In the genomic region with DNA sequence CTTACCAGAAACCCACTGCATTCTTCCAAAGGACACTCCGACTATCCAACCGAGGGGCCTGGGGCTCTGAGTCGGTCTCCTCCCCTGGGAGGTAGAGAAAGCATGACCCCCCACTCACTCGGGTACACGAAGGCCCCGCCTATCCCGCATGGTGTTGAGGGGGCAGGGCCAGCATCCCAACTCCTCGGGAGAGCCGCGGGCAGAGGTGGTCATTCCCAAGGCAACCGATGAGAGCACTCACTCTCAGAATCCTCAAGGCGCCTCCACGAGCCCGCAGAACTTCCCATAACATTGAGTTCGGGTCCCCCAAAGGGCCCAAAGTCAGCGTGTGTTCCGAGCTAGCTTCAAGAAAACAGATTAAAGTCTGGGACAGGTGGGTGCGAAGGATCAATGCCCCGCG, we compare ENCODE assay signal across 8 mouse cellular contexts. TPM values are rescaled to one million over a fixed set of nuclear protein-coding genes. Genes with fewer than 3 reads are reported as not detected.
DNase-seq lines count a peak whose midpoint lies in the region; ATAC-seq lines count a peak whose summit lies in the region.

No protein-coding gene starts in this region.

- DNase-seq in heart, adult 9 months (ENCODE audit: low spot score in 2 of 2), result no peak
- DNase-seq in Muller cell, postnatal 12 days (ENCODE audit: inconsistent ontology term), result peak; percentile 47
- DNase-seq in embryo, embryonic 9.5 days (ENCODE audit: extremely low spot score), result peak; percentile 58
- no peak for DNase-seq in hindbrain, embryonic 14.5 days (ENCODE audit: low spot score)
- peak; percentile 9 for DNase-seq in liver, embryonic 13.5 days
- DNase-seq in T-cell, adult 2 months (ENCODE audit: low spot score), result no peak

- peaks cover 8% of the 10 kb centered on the region; the same call in 1 of the 2 replicates for H3K4me1 ChIP-seq in heart, embryonic 11.5 days (ENCODE audit: control insufficient read depth, insufficient read depth, low read length)
- peaks cover 15% of the 10 kb centered on the region; the same call in 1 of the 2 replicates for H3K4me1 ChIP-seq in hindbrain, embryonic 14.5 days (replicated peaks; ENCODE audit: control insufficient read depth, insufficient read depth, low read length)
- H3K4me1 ChIP-seq in liver, embryonic 13.5 days (replicated peaks), result peaks cover 28% of the 10 kb centered on the region
- H3K4me1 ChIP-seq in neural tube, embryonic 13.5 days (replicated peaks), result peaks cover 27% of the 10 kb centered on the region

- no peaks in the 10 kb centered on the region for H3K36me3 ChIP-seq in heart, embryonic 11.5 days (ENCODE audit: control insufficient read depth, insufficient read depth, low read length)
- 0 out of 2 replicates have a peak, but pooled peaks cover 6% of the 10 kb centered on the region for H3K36me3 ChIP-seq in hindbrain, embryonic 14.5 days (replicated peaks; ENCODE audit: control insufficient read depth, insufficient read depth)
- H3K36me3 ChIP-seq in liver, embryonic 13.5 days, result 0 out of 2 replicates have a peak, but pooled peaks cover 7% of the 10 kb centered on the region
- H3K36me3 ChIP-seq in neural tube, embryonic 13.5 days, result peaks cover 12% of the 10 kb centered on the region

- H3K27ac ChIP-seq in heart, embryonic 11.5 days (ENCODE audit: low read depth, low read length), result no peak overlapping the region
- peak overlapping the region; percentile 85; the same call in 1 of the 2 replicates for H3K27ac ChIP-seq in hindbrain, embryonic 14.5 days
- H3K27ac ChIP-seq in liver, embryonic 13.5 days, result 0 out of 2 replicates have a peak overlapping the region, but pooled peaks have one; percentile 29
- no peak overlapping the region for H3K27ac ChIP-seq in neural tube, embryonic 13.5 days (replicated peaks)

- ATAC-seq in heart, embryonic 11.5 days (replicated peaks; ENCODE audit: insufficient number of reproducible peaks, low FRiP score, low TSS enrichment), result no peak
- peak; percentile 38 for ATAC-seq in hindbrain, embryonic 14.5 days (ENCODE audit: low FRiP score)
- ATAC-seq in liver, embryonic 13.5 days (ENCODE audit: low read depth), result peak; percentile 47
- ATAC-seq in neural tube, embryonic 13.5 days (ENCODE audit: low read depth), result peak; percentile 75

- no peaks in the 10 kb centered on the region for H3K9me3 ChIP-seq in heart, embryonic 11.5 days (replicated peaks; ENCODE audit: control insufficient read depth, low read length)
- H3K9me3 ChIP-seq in hindbrain, embryonic 14.5 days (ENCODE audit: control insufficient read depth, low read length), result no peaks in the 10 kb centered on the region
- H3K9me3 ChIP-seq in liver, embryonic 13.5 days (replicated peaks), result no peaks in the 10 kb centered on the region
- H3K9me3 ChIP-seq in neural tube, embryonic 13.5 days, result no peaks in the 10 kb centered on the region

- H3K4me3 ChIP-seq in heart, embryonic 11.5 days (ENCODE audit: low read depth, low read length), result peak overlapping the region; percentile 61
- peak overlapping the region; percentile 50 for H3K4me3 ChIP-seq in hindbrain, embryonic 14.5 days (replicated peaks; ENCODE audit: low read length)
- peak overlapping the region; percentile 57 for H3K4me3 ChIP-seq in liver, embryonic 13.5 days (replicated peaks)
- H3K4me3 ChIP-seq in neural tube, embryonic 13.5 days, result peak overlapping the region; percentile 53

- 3% methylated on average over 20 of the region's 20 CpGs for WGBS in heart, embryonic 11.5 days (ENCODE audit: insufficient replicate concordance)
- 1% methylated on average over 20 of the region's 20 CpGs for WGBS in hindbrain, embryonic 14.5 days
- 5% methylated on average over 20 of the region's 20 CpGs for WGBS in liver, embryonic 13.5 days (ENCODE audit: insufficient replicate concordance)
- under 1% methylated on average over 20 of the region's 20 CpGs for WGBS in neural tube, embryonic 13.5 days

- H3K9ac ChIP-seq in heart, embryonic 11.5 days (ENCODE audit: low read depth, low read length), result peak overlapping the region; percentile 78
- H3K9ac ChIP-seq in hindbrain, embryonic 14.5 days, result peak overlapping the region; percentile 53
- H3K9ac ChIP-seq in liver, embryonic 13.5 days, result peak overlapping the region; percentile 67
- H3K9ac ChIP-seq in neural tube, embryonic 13.5 days, result peak overlapping the region; percentile 70

- H3K27me3 ChIP-seq in heart, embryonic 11.5 days (ENCODE audit: control insufficient read depth, insufficient read depth, low read length), result peaks cover 8% of the 10 kb centered on the region
- H3K27me3 ChIP-seq in hindbrain, embryonic 14.5 days (ENCODE audit: control insufficient read depth, insufficient read depth, low read length), result peaks cover 6% of the 10 kb centered on the region; the same call in 1 of the 2 replicates
- H3K27me3 ChIP-seq in liver, embryonic 13.5 days, result peaks cover 27% of the 10 kb centered on the region
- H3K27me3 ChIP-seq in neural tube, embryonic 13.5 days, result peaks cover 30% of the 10 kb centered on the region

- H3K4me2 ChIP-seq in heart, embryonic 11.5 days, result peak overlapping the region; percentile 93
- peak overlapping the region; percentile 89 for H3K4me2 ChIP-seq in hindbrain, embryonic 14.5 days (replicated peaks)
- H3K4me2 ChIP-seq in liver, embryonic 13.5 days, result peak overlapping the region; percentile 89
- H3K4me2 ChIP-seq in neural tube, embryonic 13.5 days, result peak overlapping the region; percentile 74

RNA-seq across cellular contexts. Expression of gene Apobr, which starts 2.0 kb away (rescaled TPM):
- polyA plus RNA-seq in heart, embryonic 11.5 days (2014; fragmentation: Nextera tagmentation; extraction: Ambion mirVana), result 0.13 and 0.31 TPM in 2 replicates
- 0.26 and 0.36 TPM in 2 replicates for polyA plus RNA-seq in hindbrain, embryonic 14.5 days (2014; fragmentation: Nextera tagmentation; extraction: Ambion mirVana)
- 0.61 and 0.71 TPM in 2 replicates for polyA plus RNA-seq in liver, embryonic 13.5 days (2015; fragmentation: Nextera tagmentation; extraction: Ambion mirVana)
- polyA plus RNA-seq in neural tube, embryonic 13.5 days (2015; fragmentation: Nextera tagmentation; extraction: Ambion mirVana), result 0.29 and 0.95 TPM in 2 replicates

RNA-seq across cellular contexts. Expression of gene Cln3, which starts 2.9 kb away (rescaled TPM):
- 16.3 and 19.7 TPM in 2 replicates for polyA plus RNA-seq in heart, embryonic 11.5 days (2014; fragmentation: Nextera tagmentation; extraction: Ambion mirVana)
- 24.7 and 24.8 TPM in 2 replicates for polyA plus RNA-seq in hindbrain, embryonic 14.5 days (2014; fragmentation: Nextera tagmentation; extraction: Ambion mirVana)
- 11.5 and 12.4 TPM in 2 replicates for polyA plus RNA-seq in liver, embryonic 13.5 days (2015; fragmentation: Nextera tagmentation; extraction: Ambion mirVana)
- 26.3 and 27.9 TPM in 2 replicates for polyA plus RNA-seq in neural tube, embryonic 13.5 days (2015; fragmentation: Nextera tagmentation; extraction: Ambion mirVana)

RNA-seq across cellular contexts. Expression of gene Il27, which starts 12.0 kb away (rescaled TPM):
- polyA plus RNA-seq in heart, embryonic 11.5 days (2014; fragmentation: Nextera tagmentation; extraction: Ambion mirVana), result not detected in 2 replicates
- polyA plus RNA-seq in hindbrain, embryonic 14.5 days (2014; fragmentation: Nextera tagmentation; extraction: Ambion mirVana), result not detected in 2 replicates
- not detected in 2 replicates for polyA plus RNA-seq in liver, embryonic 13.5 days (2015; fragmentation: Nextera tagmentation; extraction: Ambion mirVana)
- not detected in 2 replicates for polyA plus RNA-seq in neural tube, embryonic 13.5 days (2015; fragmentation: Nextera tagmentation; extraction: Ambion mirVana)

RNA-seq across cellular contexts. Expression of gene Eif3c, which starts 16.5 kb away (rescaled TPM):
- 129 and 133 TPM in 2 replicates for polyA plus RNA-seq in heart, embryonic 11.5 days (2014; fragmentation: Nextera tagmentation; extraction: Ambion mirVana)
- polyA plus RNA-seq in hindbrain, embryonic 14.5 days (2014; fragmentation: Nextera tagmentation; extraction: Ambion mirVana), result 162 and 165 TPM in 2 replicates
- 138 and 141 TPM in 2 replicates for polyA plus RNA-seq in liver, embryonic 13.5 days (2015; fragmentation: Nextera tagmentation; extraction: Ambion mirVana)
- polyA plus RNA-seq in neural tube, embryonic 13.5 days (2015; fragmentation: Nextera tagmentation; extraction: Ambion mirVana), result 188 and 200 TPM in 2 replicates

RNA-seq across cellular contexts. Expression of gene Nupr1, which starts 47.9 kb away (rescaled TPM):
- polyA plus RNA-seq in heart, embryonic 11.5 days (2014; fragmentation: Nextera tagmentation; extraction: Ambion mirVana), result 1.2 and 2.8 TPM in 2 replicates
- polyA plus RNA-seq in hindbrain, embryonic 14.5 days (2014; fragmentation: Nextera tagmentation; extraction: Ambion mirVana), result 11.4 and 12.4 TPM in 2 replicates
- polyA plus RNA-seq in liver, embryonic 13.5 days (2015; fragmentation: Nextera tagmentation; extraction: Ambion mirVana), result 1.7 and 2.0 TPM in 2 replicates
- polyA plus RNA-seq in neural tube, embryonic 13.5 days (2015; fragmentation: Nextera tagmentation; extraction: Ambion mirVana), result 7.1 and 9.6 TPM in 2 replicates

Comparison
In these comparisons a context has a peak if more than half of its experiments do, and no peak if none do; other contexts are left out.
1. H3K27ac ChIP-seq: peak in hindbrain, embryonic 14.5 days (single experiment) and liver, embryonic 13.5 days (single experiment); none in heart, embryonic 11.5 days (single experiment) and neural tube, embryonic 13.5 days (single experiment).
2. DNase-seq: peak in Muller cell, postnatal 12 days (single experiment), embryo, embryonic 9.5 days (single experiment) and liver, embryonic 13.5 days (single experiment); none in heart, adult 9 months (0 of 2), hindbrain, embryonic 14.5 days (single experiment) and T-cell, adult 2 months (single experiment).
3. Peak in every context shown above with its lines, with median percentiles within 50 percentile points of each other: H3K4me2 ChIP-seq, H3K4me3 ChIP-seq and H3K9ac ChIP-seq.